Mouse (Mus musculus) neural tube, embryonic 15.5 days (tissue): ENCODE measurements around the gene Ica1. TPM values are rescaled to one million over a fixed set of nuclear protein-coding genes. Genes with fewer than 3 reads are reported as not detected.

ENCODE experiments used
- polyA plus RNA-seq: library from polyadenylated mRNA; unstranded; fragments of >200 nt; fragmentation: Nextera tagmentation; extraction: Ambion mirVana; gene quantifications from 2 replicates; pipeline ENCODE4 v1.2.1, GENCODE M21; 2015

The Ica1 gene
- polyA plus RNA-seq, 1 experiment from 2014 or later = 78.5 TPM

Other genes with a start within 250 kb of the Ica1 start
- gene Nxph1, start 169.9 kb upstream of the Ica1 start, polyA plus RNA-seq = 80.9 and 110 TPM in 2 replicates